In the genomic region with DNA sequence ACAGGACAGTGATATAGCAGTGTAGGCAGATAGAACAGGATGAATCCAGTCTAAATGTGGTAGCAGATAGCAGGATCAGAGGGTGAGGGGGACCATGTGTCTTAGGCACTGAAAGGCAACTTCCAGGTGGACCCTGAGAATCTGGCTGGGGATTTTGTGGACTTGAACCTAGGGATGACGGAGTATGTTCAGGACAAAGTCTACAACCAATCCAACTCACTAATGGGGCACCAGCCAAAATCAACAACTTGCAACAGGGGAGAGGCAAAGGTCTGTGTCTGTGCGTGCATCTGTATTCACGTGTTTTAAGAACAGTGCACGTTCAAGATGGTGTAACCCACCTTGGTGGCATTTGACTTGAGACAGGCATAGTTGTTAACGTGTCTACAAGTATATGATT, we compare ENCODE assay signal across 27 mouse cellular contexts. TPM values are rescaled to one million over a fixed set of nuclear protein-coding genes. Genes with fewer than 3 reads are reported as not detected.
DNase-seq lines count a peak whose midpoint lies in the region; ATAC-seq and TF ChIP-seq lines count a peak whose summit lies in the region.
"Had no signal": no experiment of that assay in that cellular context is flagged by ENCODE, and none has a peak within 500 bp of the region (broad histone marks: within the 10 kb centered on the region; RNA-seq: fewer than 3 reads in every experiment).

No protein-coding gene starts in this region.

- H3K4me3 ChIP-seq in stomach, postnatal 0 days (ENCODE audit: low read depth, low read length), result no peak overlapping the region
- H3K4me3 ChIP-seq: embryonic facial prominence, embryonic 13.5 days; erythroblast, embryonic 14.5 days; forebrain, embryonic 12.5 days; gastrocnemius, adult 2 months; limb, embryonic 15.5 days; midbrain, embryonic 10.5 days; neural tube, embryonic 15.5 days; stomach, embryonic 15.5 days had no signal

- no peak overlapping the region for H3K9ac ChIP-seq in stomach, postnatal 0 days (ENCODE audit: low read length)
- H3K9ac ChIP-seq: embryonic facial prominence, embryonic 13.5 days; forebrain, embryonic 12.5 days; hindbrain, embryonic 14.5 days; limb, embryonic 15.5 days; neural tube, embryonic 15.5 days; stomach, embryonic 15.5 days had no signal

- no peaks in the 10 kb centered on the region for H3K27me3 ChIP-seq in stomach, postnatal 0 days (ENCODE audit: control insufficient read depth, insufficient read depth, low read length)
- H3K27me3 ChIP-seq: embryonic facial prominence, embryonic 13.5 days; forebrain, embryonic 12.5 days; limb, embryonic 15.5 days; neural tube, embryonic 15.5 days; stomach, embryonic 15.5 days had no signal

- TF ChIP-seq CTCF in stomach, postnatal 0 days (IDR thresholded peaks at IDR 0.05; ENCODE audit: low read depth), result no peak

- DNase-seq in kidney, adult 8-10 months, result peak; percentile 66 to 70
- no peak for DNase-seq in kidney, postnatal 4 days
- peak; percentile 45 for DNase-seq in kidney, postnatal 14 days
- DNase-seq in kidney, postnatal 36 days, result peak; percentile 67 to 78
- DNase-seq in stomach, postnatal 0 days (ENCODE audit: low spot score), result no peak
- no peak for DNase-seq in cerebellum, postnatal 25 days
- DNase-seq: adrenal gland, postnatal 14 days; cerebellum, adult 2 months; cerebellum, postnatal 36 days; embryo, embryonic 11 days; gastrocnemius, adult 2 months; heart, postnatal 4 days; left cerebral cortex, postnatal 4 days; right cerebral cortex, adult 18-20 months; right cerebral cortex, postnatal 4 days had no signal

- H3K4me1 ChIP-seq in stomach, postnatal 0 days (replicated peaks; ENCODE audit: control insufficient read depth, insufficient read depth), result no peaks in the 10 kb centered on the region
- H3K4me1 ChIP-seq: embryonic facial prominence, embryonic 13.5 days; forebrain, embryonic 12.5 days; limb, embryonic 15.5 days; midbrain, embryonic 10.5 days; neural tube, embryonic 15.5 days; stomach, embryonic 15.5 days had no signal

- no peak for TF ChIP-seq EP300 in stomach, postnatal 0 days (optimal IDR thresholded peaks at IDR 0.05)

- WGBS in stomach, postnatal 0 days, result 72% methylated on average over 5 of the region's 5 CpGs

- no peaks in the 10 kb centered on the region for H3K9me3 ChIP-seq in stomach, postnatal 0 days (ENCODE audit: control insufficient read depth, low read length)
- H3K9me3 ChIP-seq: embryonic facial prominence, embryonic 13.5 days; forebrain, embryonic 12.5 days; limb, embryonic 15.5 days; midbrain, embryonic 10.5 days; neural tube, embryonic 15.5 days; stomach, embryonic 15.5 days had no signal

- 0 out of 2 replicates have a peak, but pooled peaks have one; percentile 17 for ATAC-seq in stomach, postnatal 0 days (ENCODE audit: low FRiP score, low TSS enrichment)
- no peak for ATAC-seq in frontal cortex, adult (ENCODE audit: low TSS enrichment)
- ATAC-seq: inflammation-experienced regulatory T-cells, adult 6 months; lung, postnatal 0 days had no signal

- no peak overlapping the region for H3K4me2 ChIP-seq in stomach, postnatal 0 days (replicated peaks; ENCODE audit: low read depth)
- H3K4me2 ChIP-seq: embryonic facial prominence, embryonic 13.5 days; forebrain, embryonic 12.5 days; hindbrain, embryonic 14.5 days; limb, embryonic 15.5 days; neural tube, embryonic 15.5 days; stomach, embryonic 15.5 days had no signal

- no peaks in the 10 kb centered on the region for H3K36me3 ChIP-seq in stomach, postnatal 0 days (ENCODE audit: control insufficient read depth, insufficient read depth, low read length)
- H3K36me3 ChIP-seq: embryonic facial prominence, embryonic 13.5 days; forebrain, embryonic 12.5 days; limb, embryonic 15.5 days; midbrain, embryonic 10.5 days; neural tube, embryonic 15.5 days; stomach, embryonic 15.5 days had no signal

- H3K27ac ChIP-seq in stomach, postnatal 0 days (replicated peaks), result no peak overlapping the region
- H3K27ac ChIP-seq: embryonic facial prominence, embryonic 13.5 days; forebrain, embryonic 12.5 days; gastrocnemius, adult 2 months; hindbrain, embryonic 14.5 days; limb, embryonic 15.5 days; macrophage; midbrain, embryonic 10.5 days; neural tube, embryonic 15.5 days; stomach, embryonic 15.5 days had no signal

RNA-seq across cellular contexts. Expression of a gene that starts 16.9 kb away (rescaled TPM):
- polyA plus RNA-seq in stomach, postnatal 0 days (2015; fragmentation: Nextera tagmentation; extraction: Ambion mirVana), result 20.8 and 27.4 TPM in 2 replicates

RNA-seq across cellular contexts. Expression of a gene that starts 26.0 kb away (rescaled TPM):
- polyA plus RNA-seq in stomach, postnatal 0 days (2015; fragmentation: Nextera tagmentation; extraction: Ambion mirVana), result 2.8 and 3.0 TPM in 2 replicates
- polyA plus RNA-seq: erythroblast, embryonic 14.5 days; forebrain, embryonic 12.5 days; hindbrain, embryonic 14.5 days had no signal

Comparison
In these comparisons a context has a peak if more than half of its experiments do, and no peak if none do; other contexts are left out.
1. DNase-seq: peak in kidney, adult 8-10 months (2 of 2), kidney, postnatal 14 days (single experiment) and kidney, postnatal 36 days (2 of 2); none in kidney, postnatal 4 days (0 of 2), stomach, postnatal 0 days (single experiment) and cerebellum, postnatal 25 days (0 of 2).